Mouse (Mus musculus) 3134 (cell line): Measurements from ENCODE around the gene Efnb2.

Source experiments
- DNase-seq: peaks from one replicate; pipeline ENCODE4 v3.0.0-alpha.2; 2011; ENCODE audit warnings: low spot score; ENCODE audit not compliant: insufficient read length; ENCODE audit errors: extremely low read depth

Gene Efnb2

GRCm38 (mm10) chr8:8661103-8661758 lies at the start of gene Efnb2:
Gene Efnb2, minus strand, starts transcription at chr8:8661242.
- DNase-seq: peak; percentile 95

- no peak for DNase-seq
Observed at GRCm38 (mm10) chr8:8704813-8705212, 43.8 kb upstream of the Efnb2 start.

- DNase-seq: no peak
Observed at GRCm38 (mm10) chr8:8703668-8704067, 42.6 kb upstream of the Efnb2 start.

GRCm38 (mm10) chr8:8700821-8701220 lies 39.8 kb upstream of the Efnb2 start:
- no peak for DNase-seq

GRCm38 (mm10) chr8:8700229-8700628 lies 39.2 kb upstream of the Efnb2 start:
- no peak for DNase-seq

GRCm38 (mm10) chr8:8690146-8691092 lies 29.4 kb upstream of the Efnb2 start, which contains the start of gene Arglu1:
Gene Arglu1, minus strand, starts transcription at chr8:8690521.
- peak; percentile 92 for DNase-seq

GRCm38 (mm10) chr8:8689454-8690145 lies 28.6 kb upstream of the Efnb2 start:
- peak; percentile 76 for DNase-seq

GRCm38 (mm10) chr8:8688823-8689453 lies 27.9 kb upstream of the Efnb2 start:
- no peak for DNase-seq

GRCm38 (mm10) chr8:8685517-8685916 lies 24.5 kb upstream of the Efnb2 start:
- DNase-seq: no peak

GRCm38 (mm10) chr8:8682697-8683096 lies 21.7 kb upstream of the Efnb2 start:
- no peak for DNase-seq

GRCm38 (mm10) chr8:8678236-8678635 lies 17.2 kb upstream of the Efnb2 start:
- DNase-seq: no peak

GRCm38 (mm10) chr8:8674864-8675263 lies 13.8 kb upstream of the Efnb2 start:
- DNase-seq: no peak

- DNase-seq: no peak
Observed at GRCm38 (mm10) chr8:8661759-8662138, 707 bp upstream of the Efnb2 start.

GRCm38 (mm10) chr8:8660307-8661098 lies 539 bp downstream of the Efnb2 start:
- peak; percentile 70 for DNase-seq

- DNase-seq: peak; percentile 78
Observed at GRCm38 (mm10) chr8:8659503-8660306, 1.3 kb downstream of the Efnb2 start.

- peak; percentile 84 for DNase-seq
Observed at GRCm38 (mm10) chr8:8658426-8659224, 2.4 kb downstream of the Efnb2 start.

GRCm38 (mm10) chr8:8657692-8658355 lies 3.2 kb downstream of the Efnb2 start:
- DNase-seq: no peak
